Mouse (Mus musculus) kidney, postnatal 14 days (tissue): Measurements from ENCODE around the gene Macf1.

Experiments used
- DNase-seq: peaks from one replicate; pipeline ENCODE4 v3.0.0; 2022; ENCODE audit warnings: mixed read lengths

Gene Macf1

GRCm38 (mm10) chr4:123684260-123684659 lies at the start of gene Macf1:
Macf1 (minus strand) TSS chr4:123684360.
- no peak for DNase-seq

GRCm38 (mm10) chr4:123733532-123733931 lies 49.4 kb upstream of the Macf1 start:
- DNase-seq, result no peak

GRCm38 (mm10) chr4:123732921-123733320 lies 48.8 kb upstream of the Macf1 start:
- DNase-seq, result no peak

GRCm38 (mm10) chr4:123732163-123732910 lies 48.2 kb upstream of the Macf1 start:
- no peak for DNase-seq

- DNase-seq, result no peak
Measured at GRCm38 (mm10) chr4:123721761-123722160, 37.6 kb upstream of the Macf1 start.

GRCm38 (mm10) chr4:123718434-123718780 lies 34.2 kb upstream of the Macf1 start:
- DNase-seq, result no peak

- DNase-seq, result peak; percentile 98
Measured at GRCm38 (mm10) chr4:123717574-123718433, 33.6 kb upstream of the Macf1 start, which contains the start of gene Ndufs5. Ndufs5 (minus strand) TSS chr4:123718202.

- no peak for DNase-seq
Measured at GRCm38 (mm10) chr4:123712431-123712830, 28.3 kb upstream of the Macf1 start.

- no peak for DNase-seq
Measured at GRCm38 (mm10) chr4:123707340-123707739, 23.2 kb upstream of the Macf1 start.

- DNase-seq, result no peak
Measured at GRCm38 (mm10) chr4:123705340-123705739, 21.2 kb upstream of the Macf1 start.

- no peak for DNase-seq
Measured at GRCm38 (mm10) chr4:123693384-123693783, 9.2 kb upstream of the Macf1 start.

- no peak for DNase-seq
Measured at GRCm38 (mm10) chr4:123692071-123692470, 7.9 kb upstream of the Macf1 start.

- DNase-seq, result no peak
Measured at GRCm38 (mm10) chr4:123690311-123690710, 6.2 kb upstream of the Macf1 start.

GRCm38 (mm10) chr4:123687025-123687781 lies 3.0 kb upstream of the Macf1 start:
- DNase-seq, result peak; percentile 82

GRCm38 (mm10) chr4:123686368-123687024 lies 2.3 kb upstream of the Macf1 start:
- DNase-seq, result peak; percentile 27

GRCm38 (mm10) chr4:123685506-123686242 lies 1.5 kb upstream of the Macf1 start:
- no peak for DNase-seq

- DNase-seq, result no peak
Measured at GRCm38 (mm10) chr4:123685046-123685445, 886 bp upstream of the Macf1 start.

GRCm38 (mm10) chr4:123682291-123682690 lies 1.9 kb downstream of the Macf1 start:
- DNase-seq, result no peak

GRCm38 (mm10) chr4:123680962-123681361 lies 3.2 kb downstream of the Macf1 start:
- no peak for DNase-seq

- DNase-seq, result peak; percentile 32
Measured at GRCm38 (mm10) chr4:123677060-123677804, 6.9 kb downstream of the Macf1 start.

- no peak for DNase-seq
Measured at GRCm38 (mm10) chr4:123670598-123670997, 13.6 kb downstream of the Macf1 start.
